Mouse (Mus musculus) lung, adult 2 months (tissue): ENCODE measurements around the gene Phf6.

Source experiments
- CTCF ChIP-seq: fragments of 200-500 bp; IDR thresholded peaks from 2 replicates; pipeline ENCODE4 v1.5.1; 2011; ENCODE audit warnings: mild to moderate bottlenecking, low read length, control low read depth; ENCODE audit not compliant: insufficient read depth
- POLR2A ChIP-seq: fragments of 200-500 bp; IDR thresholded peaks from 2 replicates; pipeline ENCODE4 v1.6.1; 2011; ENCODE audit warnings: low read depth, mild to moderate bottlenecking, control low read depth, low read length, borderline replicate concordance; ENCODE audit errors: extremely low read depth

- TF ChIP-seq POLR2A = no peak
- no peak for TF ChIP-seq CTCF
Observed at GRCm38 (mm10) chrX:52934496-52934895, 22.4 kb downstream of the Phf6 start.
